Mouse (Mus musculus) right cerebral cortex, postnatal 36 days (tissue): ENCODE data around the gene Ttc19.
"Not testable (repeated sequence)": the region's sequence is repeated elsewhere in the genome, so short reads cannot be mapped to it uniquely, and the experiment has no call there.

Experiments
- DNase-seq, 2 experiments: peaks; one replicate each; pipeline ENCODE4 v3.0.0; 2022; ENCODE audit warnings: low spot score in 2 of 2, mixed read lengths in 1 of 2

The Ttc19 gene

GRCm38 (mm10) chr11:62284020-62284419, 2.7 kb downstream of the Ttc19 start:
- not testable (repeated sequence) for DNase-seq

DNA sequence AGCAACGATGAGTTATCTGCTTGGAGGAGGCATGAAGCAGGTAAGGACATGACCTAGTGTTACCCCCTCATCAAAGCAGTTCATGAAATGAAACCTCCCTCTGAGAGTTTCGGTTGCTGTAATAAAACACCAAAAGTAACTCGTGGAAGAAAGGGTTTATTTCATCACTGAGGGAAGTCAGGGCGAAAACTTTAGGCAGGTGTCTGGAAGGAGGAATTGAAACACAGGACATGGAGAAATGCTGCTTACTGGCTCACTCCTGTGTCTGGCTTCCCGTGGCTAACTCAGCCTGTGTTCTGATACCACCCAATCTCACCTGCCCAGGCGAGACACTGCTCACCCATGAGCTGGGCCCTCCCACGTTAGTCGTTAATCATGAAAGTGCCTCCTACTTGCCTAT, 3.7 kb downstream of the Ttc19 start:
- no peak for DNase-seq

- DNase-seq: no peak
Measured at GRCm38 (mm10) chr11:62287700-62288099, 6.4 kb downstream of the Ttc19 start.

- no peak for DNase-seq
Measured at GRCm38 (mm10) chr11:62294121-62294520, 12.8 kb downstream of the Ttc19 start.

DNA sequence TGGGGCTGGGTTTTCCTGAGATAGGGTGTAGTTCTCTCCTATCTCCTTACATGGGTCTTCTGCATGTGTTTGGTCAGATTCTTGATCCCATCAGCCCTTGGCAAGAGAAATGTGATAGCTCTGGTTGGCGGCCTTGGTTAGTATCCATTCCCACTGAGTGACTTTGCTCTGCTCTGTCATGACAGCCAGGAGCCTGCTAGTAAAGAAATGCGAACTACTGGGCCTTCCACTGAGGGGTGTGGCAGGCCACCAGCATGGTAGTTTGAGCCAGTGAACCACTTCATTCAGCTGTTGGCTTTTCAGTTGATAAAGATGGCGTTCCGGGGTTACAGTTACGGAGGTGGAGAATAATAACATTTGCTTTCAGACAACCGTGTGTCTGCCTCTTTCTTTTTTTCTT, 17.6 kb downstream of the Ttc19 start:
- DNase-seq: no peak

GRCm38 (mm10) chr11:62305866-62306265, 24.6 kb downstream of the Ttc19 start:
- DNase-seq: peak in 1 of 2 experiments; percentile 31

DNA sequence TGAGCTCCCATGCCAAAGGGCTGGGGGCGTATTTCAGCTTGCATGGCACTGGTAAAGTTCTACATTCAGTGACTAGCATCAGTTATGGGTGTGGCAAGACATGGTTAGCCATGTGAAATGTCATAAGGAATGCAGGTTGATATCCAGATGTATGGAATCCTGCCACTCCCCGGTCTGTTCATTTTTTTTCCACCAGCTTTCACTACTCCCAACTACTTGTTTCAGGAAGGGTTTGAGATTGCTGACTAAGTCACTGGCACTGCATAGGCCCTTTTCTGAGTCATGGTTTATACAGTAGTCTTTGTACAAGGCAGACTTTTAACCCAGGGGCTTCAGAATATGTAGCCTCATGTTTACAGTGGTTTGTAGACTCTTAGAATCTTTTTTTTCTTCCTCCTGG, 28.0 kb downstream of the Ttc19 start:
- no peak for DNase-seq

GRCm38 (mm10) chr11:62314984-62315383, 33.7 kb downstream of the Ttc19 start:
- no peak for DNase-seq

GRCm38 (mm10) chr11:62317746-62318145, 36.5 kb downstream of the Ttc19 start:
- DNase-seq: peak; percentile 75 to 81

GRCm38 (mm10) chr11:62320097-62320496, 38.8 kb downstream of the Ttc19 start:
- no peak for DNase-seq

- DNase-seq: no peak
Measured at GRCm38 (mm10) chr11:62323659-62324058, 42.4 kb downstream of the Ttc19 start.

DNA sequence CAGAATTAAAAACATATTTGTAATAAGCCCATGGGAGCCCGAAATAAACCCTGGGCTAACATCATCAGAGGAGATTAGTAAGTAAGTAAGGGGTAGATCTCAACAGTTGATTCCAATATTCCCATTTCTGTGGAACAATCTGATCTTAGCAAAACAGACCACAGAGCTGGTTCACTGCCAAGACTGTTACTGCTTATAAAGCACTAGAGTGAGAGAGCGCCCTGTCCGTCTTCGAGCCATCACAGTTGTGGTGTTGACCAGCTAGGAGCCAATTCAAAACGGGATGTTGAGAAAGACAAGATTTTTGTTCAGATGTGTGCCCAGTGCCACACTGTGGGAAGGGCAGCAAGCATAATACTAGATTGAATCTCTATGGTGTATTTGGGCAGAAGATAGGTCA, 49.9 kb downstream of the Ttc19 start:
- DNase-seq: no peak

DNA sequence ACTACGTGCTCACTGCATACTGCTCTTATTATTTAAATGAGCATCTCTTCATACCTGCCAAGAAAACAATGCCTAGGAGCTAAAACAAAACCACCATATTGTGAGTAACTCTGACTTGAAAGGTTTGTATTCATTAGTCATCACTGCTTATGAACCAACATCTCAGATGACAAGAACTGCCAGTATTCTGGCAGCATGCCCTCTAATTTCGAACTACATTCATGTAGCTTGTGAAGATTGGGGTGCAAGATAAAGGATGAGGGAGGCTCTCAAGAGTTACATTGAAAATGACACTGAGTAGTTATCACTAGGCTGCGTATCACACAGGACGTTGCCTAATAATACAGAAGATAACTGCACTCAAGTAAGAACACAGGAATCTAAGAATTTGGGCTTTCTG, 51.0 kb downstream of the Ttc19 start:
- DNase-seq: no peak

DNA sequence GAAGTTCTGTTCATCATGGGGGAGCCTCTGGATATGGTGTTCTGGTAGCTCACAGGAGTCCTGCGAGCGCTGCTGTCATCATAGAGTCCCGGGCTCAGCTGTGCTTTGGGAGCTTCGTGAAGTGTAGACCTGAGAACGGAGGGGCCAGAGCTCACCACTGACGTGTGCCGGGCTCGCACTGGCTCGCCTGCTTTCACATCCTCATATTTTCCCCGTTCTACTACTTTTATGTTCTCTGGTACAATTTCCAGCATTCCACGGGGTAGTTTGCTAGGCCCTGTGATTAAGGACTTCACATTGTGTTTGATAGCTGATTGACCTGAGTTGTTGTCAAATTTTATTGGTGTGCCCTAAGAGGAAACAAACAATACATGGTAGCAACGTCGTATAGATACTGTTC, 61.7 kb downstream of the Ttc19 start:
- no peak for DNase-seq

DNA sequence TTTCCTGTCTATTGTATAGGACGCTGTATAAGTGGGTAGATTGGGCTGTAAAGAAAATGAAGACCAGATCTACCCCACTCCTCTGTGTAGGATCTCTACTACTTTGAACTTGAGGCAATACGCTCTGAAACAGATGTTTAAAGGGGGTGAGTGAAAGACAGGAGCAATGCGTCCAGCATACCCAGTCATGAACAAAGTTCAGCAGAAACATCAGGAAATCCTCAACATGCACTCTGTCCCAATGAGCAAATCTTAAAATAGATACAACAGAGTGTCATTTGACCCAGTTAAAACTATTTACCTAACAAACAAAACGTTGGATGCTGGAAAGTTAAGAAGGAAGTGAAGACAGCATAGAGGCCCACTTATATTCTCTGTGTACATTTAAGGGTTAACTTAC, 70.7 kb downstream of the Ttc19 start:
- no peak for DNase-seq

DNA sequence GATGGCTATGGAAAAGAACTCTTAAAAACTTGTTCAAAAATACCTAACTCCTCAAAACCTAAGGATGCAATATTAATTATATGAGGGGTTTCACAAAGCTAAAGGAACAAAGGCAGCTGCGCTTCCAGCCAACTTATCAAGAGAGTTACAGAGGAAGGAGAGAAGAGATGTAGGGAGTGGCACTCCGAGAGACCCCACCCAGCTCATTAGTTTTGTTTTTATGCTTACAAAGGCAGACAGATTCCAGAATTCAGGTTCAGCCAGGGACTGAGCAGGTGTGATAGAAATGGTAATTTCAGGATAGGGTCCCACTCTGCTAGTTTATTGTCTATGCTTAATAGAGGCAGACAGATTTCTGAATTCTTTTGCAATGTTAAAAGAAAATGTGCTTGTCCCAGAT, 73.9 kb downstream of the Ttc19 start:
- DNase-seq: no peak

- DNase-seq: no peak
Measured at GRCm38 (mm10) chr11:62366879-62367278, 85.6 kb downstream of the Ttc19 start.

- no peak for DNase-seq
Measured at GRCm38 (mm10) chr11:62369924-62370323, 88.7 kb downstream of the Ttc19 start.

- no peak for DNase-seq
Measured at GRCm38 (mm10) chr11:62371776-62372175, 90.5 kb downstream of the Ttc19 start.

- not testable (repeated sequence) for DNase-seq
Measured at GRCm38 (mm10) chr11:62377202-62377851, 96.1 kb downstream of the Ttc19 start.
